Mouse (Mus musculus) C2C12 (cell line): ENCODE measurements around the gene Atp8a2.
"Not testable (repeated sequence)": the region's sequence is repeated elsewhere in the genome, so short reads cannot be mapped to it uniquely, and the experiment has no call there.

Source experiments
- CTCF ChIP-seq: IDR thresholded peaks from one replicate; pipeline ENCODE4 v1.5.1; 2011; ENCODE audit not compliant: control insufficient read depth, insufficient read depth, insufficient read length
- MAX ChIP-seq: IDR thresholded peaks from one replicate; pipeline ENCODE4 v1.6.1; 2011; ENCODE audit warnings: mild to moderate bottlenecking, control low read depth
- MYOD1 ChIP-seq: IDR thresholded peaks from one replicate; pipeline ENCODE4 v1.6.1; 2011; ENCODE audit warnings: low read depth; ENCODE audit not compliant: control insufficient read depth, insufficient read length

- TF ChIP-seq MAX, CTCF, MYOD1: not testable (repeated sequence)
These were observed 480.4 kb downstream of the Atp8a2 start for GRCm38 (mm10) chr14:59716443-59717085.
